8 mouse cellular contexts compared by ENCODE assay signal in genomic region chr1:21271343-21272055, GRCm38 (mm10). TPM values are rescaled to one million over a fixed set of nuclear protein-coding genes. Genes with fewer than 3 reads are reported as not detected.
A peak's percentile ranks its signal among the peaks of the same experiment; 100 is the strongest.
DNase-seq lines count a peak whose midpoint lies in the region; ATAC-seq and TF ChIP-seq lines count a peak whose summit lies in the region.

No protein-coding gene starts in this region.

- H3K9me3 ChIP-seq in hindbrain, postnatal 0 days (ENCODE audit: low read length) = no peaks in the 10 kb centered on the region

- H3K4me3 ChIP-seq in hindbrain, postnatal 0 days (ENCODE audit: low read length) = peak overlapping the region; percentile 21

- no peak overlapping the region for H3K9ac ChIP-seq in hindbrain, postnatal 0 days (replicated peaks; ENCODE audit: low read length)

- no peaks in the 10 kb centered on the region for H3K27me3 ChIP-seq in hindbrain, postnatal 0 days (ENCODE audit: insufficient read depth, low read length)

- H3K36me3 ChIP-seq in hindbrain, postnatal 0 days (ENCODE audit: insufficient read depth, low read length) = no peaks in the 10 kb centered on the region

- no peaks in the 10 kb centered on the region for H3K4me1 ChIP-seq in hindbrain, postnatal 0 days (ENCODE audit: insufficient read depth, low read length)

- ATAC-seq in hindbrain, postnatal 0 days = peak; percentile 82

- TF ChIP-seq CTCF in hindbrain, postnatal 0 days (IDR thresholded peaks at IDR 0.05; ENCODE audit: low read depth) = peak; percentile 66

- no peak overlapping the region for H3K27ac ChIP-seq in hindbrain, postnatal 0 days

- DNase-seq in T-cell, adult 2 months (ENCODE audit: low spot score) = peak; percentile 65
- DNase-seq in cerebellum, postnatal 25 days = peak; percentile 60 to 80
- peak; percentile 51 to 56 for DNase-seq in gastrocnemius, adult 8-10 months (ENCODE audit: low spot score in 2 of 2)
- peak; percentile 77 for DNase-seq in hindbrain, postnatal 0 days (ENCODE audit: low spot score)
- peak; percentile 35 for DNase-seq in left cerebral cortex, adult 11 months (ENCODE audit: low spot score)
- DNase-seq in lung, postnatal 4 days = peak; percentile 79 to 83
- peak; percentile 45 for DNase-seq in retina, postnatal 7 days (ENCODE audit: low read depth, low spot score)
- peak; percentile 93 for DNase-seq in thymus, postnatal 4 days

- 25% methylated on average over 18 of the region's 18 CpGs for WGBS in hindbrain, postnatal 0 days

- H3K4me2 ChIP-seq in hindbrain, postnatal 0 days (ENCODE audit: low read depth, low read length) = peak overlapping the region; percentile 55

RNA-seq across cellular contexts. Expression of gene Gsta3, which starts 31.1 kb away (rescaled TPM):
- total RNA-seq in gastrocnemius, adult 8-10 months (2022) = 1 to 10 TPM in 2 of 4 experiments, under 1 TPM in 2; 0.48 to 1.2 (median 0.86) TPM
- total RNA-seq in hindbrain, postnatal 0 days (2014; rRNA removed) = 0.31 and 0.40 TPM in 2 replicates
- 0.74 and 0.78 TPM in 2 replicates for polyA plus RNA-seq in hindbrain, postnatal 0 days (2015; fragmentation: Nextera tagmentation; extraction: Ambion mirVana)

RNA-seq across cellular contexts. Expression of gene Tmem14a, which starts 53.1 kb away (rescaled TPM):
- total RNA-seq in gastrocnemius, adult 8-10 months (2022) = 1 to 10 TPM in 2 of 4 experiments, under 1 TPM in 2; 0.73 to 1.5 (median 1.0) TPM
- total RNA-seq in hindbrain, postnatal 0 days (2014; rRNA removed) = 16.9 and 18.7 TPM in 2 replicates
- polyA plus RNA-seq in hindbrain, postnatal 0 days (2015; fragmentation: Nextera tagmentation; extraction: Ambion mirVana) = 26.5 and 27.8 TPM in 2 replicates

Comparison
In these comparisons a context has a peak if more than half of its experiments do, and no peak if none do; other contexts are left out.
1. DNase-seq: peak in every context shown above with its lines; median percentile 93 in thymus, postnatal 4 days; 81 in lung, postnatal 4 days; 77 in hindbrain, postnatal 0 days; 70 in cerebellum, postnatal 25 days; 65 in T-cell, adult 2 months; 54 in gastrocnemius, adult 8-10 months; 45 in retina, postnatal 7 days; 35 in left cerebral cortex, adult 11 months.